19 mouse cellular contexts compared by ENCODE assay signal in genomic region chr11:119715841-119716596, GRCm38 (mm10).
DNase-seq lines count a peak whose midpoint lies in the region; ATAC-seq lines count a peak whose summit lies in the region.
"Had no signal": no experiment of that assay in that cellular context is flagged by ENCODE, and none has a peak within 500 bp of the region (broad histone marks: within the 10 kb centered on the region; RNA-seq: fewer than 3 reads in every experiment).

No protein-coding gene starts in this region.

- 87% methylated on average over 5 of the region's 5 CpGs for WGBS in kidney, embryonic 14.5 days

- no peak overlapping the region for H3K9ac ChIP-seq in kidney, embryonic 14.5 days (ENCODE audit: low read depth, low read length)
- H3K9ac ChIP-seq: heart, embryonic 15.5 days; lung, embryonic 15.5 days; midbrain, embryonic 12.5 days had no signal

- peaks cover 14% of the 10 kb centered on the region; the same call in 1 of the 2 replicates for H3K4me1 ChIP-seq in kidney, embryonic 14.5 days (ENCODE audit: control insufficient read depth, insufficient read depth, low read length)

- no peaks in the 10 kb centered on the region for H3K27me3 ChIP-seq in kidney, embryonic 14.5 days (ENCODE audit: control insufficient read depth, insufficient read depth, low read length)
- H3K27me3 ChIP-seq: heart, embryonic 15.5 days; lung, embryonic 15.5 days; midbrain, embryonic 12.5 days had no signal

- ATAC-seq in kidney, embryonic 14.5 days (ENCODE audit: low FRiP score, low TSS enrichment): 0 out of 2 replicates have a peak, but pooled peaks have one; percentile 20
- ATAC-seq in granulocyte monocyte progenitor cell, adult 5-6 weeks (replicated peaks; ENCODE audit: poor library complexity, severe bottlenecking): 0 out of 2 replicates have a peak, but pooled peaks have one; percentile 24
- peak; percentile 80 for ATAC-seq in monocyte, adult 5-6 weeks (replicated peaks; ENCODE audit: insufficient number of reproducible peaks, low FRiP score, low TSS enrichment, poor library complexity, severe bottlenecking)
- ATAC-seq: forebrain, embryonic 16.5 days had no signal

- intact Hi-C loops in gastrocnemius, postnatal 14 days (cut with DNase I; ENCODE audit: low total_unique reads): no loop called here

- no peaks in the 10 kb centered on the region for H3K36me3 ChIP-seq in kidney, embryonic 14.5 days (ENCODE audit: control insufficient read depth, insufficient read depth, low read length)
- H3K36me3 ChIP-seq: lung, embryonic 15.5 days had no signal

- no peak overlapping the region for H3K4me3 ChIP-seq in kidney, embryonic 14.5 days (ENCODE audit: low read length)
- H3K4me3 ChIP-seq: erythroblast, embryonic 14.5 days; gastrocnemius, adult 2 months; heart, embryonic 15.5 days; lung, embryonic 15.5 days; midbrain, embryonic 12.5 days had no signal

- H3K4me2 ChIP-seq in kidney, embryonic 14.5 days (replicated peaks; ENCODE audit: low read depth, low read length): no peak overlapping the region
- H3K4me2 ChIP-seq: heart, embryonic 15.5 days; lung, embryonic 15.5 days; midbrain, embryonic 12.5 days had no signal

- no peaks in the 10 kb centered on the region for H3K9me3 ChIP-seq in kidney, embryonic 14.5 days (ENCODE audit: control insufficient read depth, low read length)
- H3K9me3 ChIP-seq: heart, embryonic 15.5 days; lung, embryonic 15.5 days; midbrain, embryonic 12.5 days had no signal

- H3K27ac ChIP-seq in kidney, embryonic 14.5 days (ENCODE audit: low read depth, low read length): no peak overlapping the region
- H3K27ac ChIP-seq: gastrocnemius, adult 2 months; heart, embryonic 15.5 days; lung, embryonic 15.5 days; midbrain, embryonic 12.5 days had no signal

- no peak for DNase-seq in kidney, postnatal 14 days
- DNase-seq in lung, postnatal 36 days: peak; percentile 36
- no peak for DNase-seq in lung, postnatal 4 days
- no peak for DNase-seq in ovary, adult 18-20 months (ENCODE audit: low spot score)
- DNase-seq in gastrocnemius, postnatal 14 days: no peak
- DNase-seq: adrenal gland, postnatal 25 days; cerebellum, adult 18-20 months; gastrocnemius, adult 2 months; heart, adult 18-20 months; kidney, postnatal 25 days; thymus, postnatal 25 days had no signal

Comparison
In these comparisons a context has a peak if more than half of its experiments do, and no peak if none do; other contexts are left out.
1. ATAC-seq: peak in every context shown above with its lines; median percentile 80 in monocyte, adult 5-6 weeks; 24 in granulocyte monocyte progenitor cell, adult 5-6 weeks; 20 in kidney, embryonic 14.5 days.